Mouse (Mus musculus) small intestine, adult 10 weeks (tissue): ENCODE results near the gene Gm20388. TPM values are rescaled to one million over a fixed set of nuclear protein-coding genes. Genes with fewer than 3 reads are reported as not detected.

Experiments used
- polyA plus RNA-seq: library from polyadenylated mRNA; stranded (reverse); fragments of 350-450 nt; fragmentation: Illumina TruSeq; extraction: RNeasy Lipid Tissue Mini Kit (QIAGEN cat#74804); gene quantifications from one replicate; pipeline ENCODE4 v1.2.3, GENCODE M21; 2014; ENCODE audit warnings: low replicate concordance

Gene Gm20388
- polyA plus RNA-seq = 2.7 TPM

GRCm38 (mm10) chr8:119910547-119911257 lies at the start of gene Gm20388:
Gm20388 (plus strand) TSS chr8:119910841.

GRCm38 (mm10) chr8:119861706-119862389 lies 48.8 kb upstream of the Gm20388 start, which contains the start of gene Klhl36:
Klhl36 (plus strand) TSS chr8:119862266.

GRCm38 (mm10) chr8:119909944-119910546 lies 596 bp upstream of the Gm20388 start, which contains the start of gene Usp10:
Usp10 (plus strand) TSS chr8:119910360.

GRCm38 (mm10) chr8:119992249-119992648 lies 81.6 kb downstream of the Gm20388 start, which contains the start of gene Crispld2:
Crispld2 (plus strand) TSS chr8:119992438.

GRCm38 (mm10) chr8:120101068-120101972 lies 190.7 kb downstream of the Gm20388 start, which contains the start of gene Zdhhc7:
Zdhhc7 (minus strand) TSS chr8:120101482.

GRCm38 (mm10) chr8:120113758-120114255 lies 203.2 kb downstream of the Gm20388 start, which contains the start of gene 6430548M08Rik:
6430548M08Rik (plus strand) TSS chr8:120114152.

GRCm38 (mm10) chr8:120177318-120178123 lies 266.9 kb downstream of the Gm20388 start, which contains the start of gene Fam92b:
Fam92b (minus strand) TSS chr8:120177466.

GRCm38 (mm10) chr8:120227891-120228591 lies 317.4 kb downstream of the Gm20388 start, which contains the start of gene Gse1:
Gse1 (plus strand) TSS chr8:120228456.

GRCm38 (mm10) chr8:120588908-120589771 lies 678.5 kb downstream of the Gm20388 start, which contains the start of gene Gins2:
Gins2 (minus strand) TSS chr8:120589304.

GRCm38 (mm10) chr8:120647532-120647931 lies 736.9 kb downstream of the Gm20388 start, which contains the start of gene 1190005I06Rik:
1190005I06Rik (minus strand) TSS chr8:120647632.

GRCm38 (mm10) chr8:120667561-120668373 lies 757.1 kb downstream of the Gm20388 start, which contains the start of the genes Gm27021 and Cox4i1:
Gm27021 (minus strand) TSS chr8:120668079.
Cox4i1 (plus strand) TSS chr8:120668222.

GRCm38 (mm10) chr8:120668374-120668905 lies 757.8 kb downstream of the Gm20388 start, which contains the start of gene Emc8:
Emc8 (minus strand) TSS chr8:120668573.

GRCm38 (mm10) chr8:120735770-120736481 lies 825.3 kb downstream of the Gm20388 start, which contains the start of gene Irf8:
Irf8 (plus strand) TSS chr8:120736358.

GRCm38 (mm10) chr8:121084210-121084951 lies 1173.7 kb downstream of the Gm20388 start, which contains the start of gene Foxf1:
Foxf1 (plus strand) TSS chr8:121084386.

GRCm38 (mm10) chr8:121107668-121108656 lies 1197.3 kb downstream of the Gm20388 start, which contains the start of gene Mthfsd:
Mthfsd (minus strand) TSS chr8:121108392.

